Mouse (Mus musculus): ENCODE measurements at regions not wholly inside any gene's neighbourhood (a gene's known extent, or its start where the extent isn't known, plus 50 kb on each side); places are given as distances from the start of the nearest gene placed in this dataset.

DNA sequence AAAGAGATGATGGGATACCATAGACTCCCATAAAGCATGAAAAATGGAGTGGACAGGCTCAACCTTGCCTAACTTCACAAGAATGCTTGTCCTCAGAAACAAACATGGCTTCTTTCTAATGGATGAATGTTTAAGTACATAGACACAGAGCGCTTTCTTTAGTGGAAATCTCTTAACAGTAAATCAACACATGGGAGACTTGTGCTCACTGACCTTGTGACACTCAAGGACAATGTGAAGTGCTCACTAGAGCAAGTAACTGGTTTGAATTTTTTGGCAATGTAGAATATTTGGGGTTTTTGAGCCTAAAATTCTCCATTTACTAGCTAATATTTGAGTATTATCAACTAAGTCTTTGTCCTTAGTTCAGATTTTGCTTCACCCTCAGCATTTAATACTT, 88.0 kb downstream of the Tent5c start:
- Histone ChIP-seq H3K9ac (ENCODE audit: low read length) (no peak overlapping the region), H3K36me3 (ENCODE audit: control insufficient read depth, insufficient read depth, low read length) (no peaks in the 10 kb centered on the region), H3K4me2 (ENCODE audit: low read length) (no peak overlapping the region), H3K4me3 (ENCODE audit: low read depth, low read length) (no peak overlapping the region), H3K27ac (ENCODE audit: low read depth, low read length) (no peak overlapping the region), H3K4me1 (ENCODE audit: control insufficient read depth, insufficient read depth, low read length) (no peaks in the 10 kb centered on the region), H3K9me3 (replicated peaks; ENCODE audit: control insufficient read depth, low read length) (no peaks in the 10 kb centered on the region), H3K27me3 (replicated peaks; ENCODE audit: control insufficient read depth, insufficient read depth, low read length) (no peaks in the 10 kb centered on the region)
- ATAC-seq, result no peak
- no peak for DNase-seq (ENCODE audit: low spot score)
- WGBS, result 97% methylated on average over 1 of the region's 1 CpGs

DNA sequence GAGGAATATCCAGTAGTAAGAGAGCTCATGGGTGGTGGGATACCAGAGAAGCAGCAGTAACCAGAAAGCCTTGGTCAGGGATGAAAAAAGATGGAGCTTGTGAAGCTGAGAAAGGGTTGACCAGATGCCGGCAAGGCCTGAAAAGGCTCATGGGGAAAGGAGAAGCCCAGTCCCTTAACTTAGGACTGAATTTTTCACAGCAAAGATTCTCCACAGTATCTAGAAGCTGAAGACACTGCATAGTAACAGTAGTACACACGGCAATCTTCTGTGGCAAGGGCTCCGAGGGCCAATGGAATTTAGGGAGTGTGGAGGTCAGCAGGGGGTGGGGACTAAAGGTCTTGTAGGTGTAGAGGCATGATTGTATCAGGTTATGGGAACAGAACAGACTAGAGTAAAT, 91.6 kb downstream of the Tent5c start:
- Histone ChIP-seq H3K4me3 (ENCODE audit: low read depth, low read length) (no peak overlapping the region), H3K9me3 (replicated peaks; ENCODE audit: control insufficient read depth, low read length) (no peaks in the 10 kb centered on the region), H3K27me3 (replicated peaks; ENCODE audit: control insufficient read depth, insufficient read depth, low read length) (no peaks in the 10 kb centered on the region), H3K4me1 (ENCODE audit: control insufficient read depth, insufficient read depth, low read length) (no peaks in the 10 kb centered on the region), H3K9ac (ENCODE audit: low read length) (no peak overlapping the region), H3K4me2 (ENCODE audit: low read length) (no peak overlapping the region), H3K27ac (ENCODE audit: low read depth, low read length) (no peak overlapping the region), H3K36me3 (ENCODE audit: control insufficient read depth, insufficient read depth, low read length) (no peaks in the 10 kb centered on the region)
- WGBS, result 84% methylated on average over 3 of the region's 3 CpGs
- no peak for ATAC-seq
- no peak for DNase-seq (ENCODE audit: low spot score)

DNA sequence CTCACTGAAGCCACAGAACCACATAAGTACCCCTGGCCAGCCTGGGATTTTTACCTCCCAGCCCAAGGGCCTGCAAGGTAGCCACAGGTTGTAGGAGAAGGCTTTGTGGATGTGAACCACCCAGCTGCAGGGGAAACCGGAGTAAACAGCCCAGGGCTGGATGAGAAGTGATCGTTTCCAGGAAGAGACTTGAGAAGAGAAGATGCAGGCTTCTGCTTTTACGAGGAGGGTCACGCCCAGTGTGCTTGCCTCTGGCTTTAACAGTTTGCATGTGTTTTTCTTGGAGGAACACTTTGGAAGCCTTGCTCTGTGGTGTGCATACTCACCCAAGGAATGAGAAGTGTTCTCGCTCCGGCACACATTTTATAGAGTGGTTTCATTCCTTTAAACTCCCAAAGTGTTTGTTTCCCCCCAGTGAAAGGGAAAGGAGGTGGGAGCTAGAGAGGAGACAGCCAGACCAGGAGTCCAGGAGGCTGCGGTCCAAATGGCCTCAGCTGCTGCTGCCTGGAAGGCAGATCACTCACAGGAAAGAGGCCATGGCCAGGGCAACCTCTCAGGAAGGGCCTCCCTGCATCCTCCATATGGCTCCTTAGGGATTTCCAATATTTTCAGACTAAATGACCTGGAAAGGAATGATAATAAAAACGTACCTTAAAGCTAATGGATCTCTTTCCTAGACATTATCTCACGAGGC, 94.1 kb downstream of the Tent5c start:
- Histone ChIP-seq H3K4me3 (ENCODE audit: low read depth, low read length) (no peak overlapping the region), H3K4me2 (ENCODE audit: low read length) (no peak overlapping the region), H3K27ac (ENCODE audit: low read depth, low read length) (no peak overlapping the region), H3K36me3 (ENCODE audit: control insufficient read depth, insufficient read depth, low read length) (no peaks in the 10 kb centered on the region), H3K9ac (ENCODE audit: low read length) (no peak overlapping the region), H3K27me3 (replicated peaks; ENCODE audit: control insufficient read depth, insufficient read depth, low read length) (no peaks in the 10 kb centered on the region), H3K9me3 (replicated peaks; ENCODE audit: control insufficient read depth, low read length) (no peaks in the 10 kb centered on the region), H3K4me1 (ENCODE audit: control insufficient read depth, insufficient read depth, low read length) (no peaks in the 10 kb centered on the region)
- DNase-seq (ENCODE audit: low spot score) (no peak), ATAC-seq (no peak)
- 84% methylated on average over 9 of the region's 9 CpGs for WGBS

DNA sequence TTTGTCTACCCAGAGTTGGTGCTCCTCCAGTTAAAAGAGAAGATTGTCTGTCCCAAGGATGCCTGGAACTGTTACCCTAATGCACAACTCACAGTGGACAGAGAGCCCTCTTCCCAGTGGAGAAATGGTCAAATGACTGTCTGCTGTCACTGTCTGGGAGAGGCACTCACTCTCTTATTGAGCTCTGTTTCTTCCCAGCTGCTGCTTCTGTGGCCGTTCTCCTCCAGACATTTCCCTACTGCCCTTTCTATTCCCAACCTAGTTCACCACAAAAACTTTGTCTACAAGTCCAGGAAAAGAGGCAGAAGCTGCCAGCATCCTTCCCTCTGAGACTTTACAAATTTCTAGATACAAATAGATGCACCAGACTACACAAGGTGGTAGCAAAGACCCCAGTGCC, 95.2 kb downstream of the Tent5c start:
- H3K9me3 ChIP-seq (replicated peaks; ENCODE audit: control insufficient read depth, low read length), result no peaks in the 10 kb centered on the region
- ATAC-seq, result no peak
- DNase-seq (ENCODE audit: low spot score), result no peak
- H3K9ac ChIP-seq (ENCODE audit: low read length), result no peak overlapping the region
- no peak overlapping the region for H3K27ac ChIP-seq (ENCODE audit: low read depth, low read length)
- no peaks in the 10 kb centered on the region for H3K4me1 ChIP-seq (ENCODE audit: control insufficient read depth, insufficient read depth, low read length)
- H3K4me2 ChIP-seq (ENCODE audit: low read length), result no peak overlapping the region
- no peaks in the 10 kb centered on the region for H3K27me3 ChIP-seq (replicated peaks; ENCODE audit: control insufficient read depth, insufficient read depth, low read length)
- 87% methylated on average over 1 of the region's 1 CpGs for WGBS
- no peaks in the 10 kb centered on the region for H3K36me3 ChIP-seq (ENCODE audit: control insufficient read depth, insufficient read depth, low read length)
- H3K4me3 ChIP-seq (ENCODE audit: low read depth, low read length), result no peak overlapping the region

DNA sequence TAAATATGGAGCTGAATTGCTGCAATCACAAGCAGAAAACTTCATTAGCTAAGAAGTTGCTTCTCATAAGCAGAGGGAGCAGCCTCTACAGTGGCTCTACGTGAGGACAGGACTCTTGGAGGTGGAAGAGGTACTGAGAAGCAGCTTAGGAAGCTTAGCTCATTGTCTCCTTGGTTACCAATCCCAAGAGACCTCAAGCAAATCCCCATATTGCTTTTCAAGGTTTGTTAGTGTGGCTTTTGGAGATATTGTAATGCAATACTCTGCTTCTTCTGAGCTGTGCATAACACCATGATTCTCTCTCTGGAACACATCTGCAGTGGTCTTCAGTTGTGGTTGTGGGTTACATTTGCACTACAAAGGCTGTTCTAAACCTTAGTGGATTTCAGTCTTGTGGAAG, 106.9 kb downstream of the Tent5c start:
- no peaks in the 10 kb centered on the region for H3K4me1 ChIP-seq (ENCODE audit: control insufficient read depth, insufficient read depth, low read length)
- ATAC-seq (no peak), DNase-seq (ENCODE audit: low spot score) (no peak)
- no peak overlapping the region for H3K9ac ChIP-seq (ENCODE audit: low read length)
- no peak overlapping the region for H3K27ac ChIP-seq (ENCODE audit: low read depth, low read length)
- H3K9me3 ChIP-seq (replicated peaks; ENCODE audit: control insufficient read depth, low read length), result no peaks in the 10 kb centered on the region
- H3K27me3 ChIP-seq (replicated peaks; ENCODE audit: control insufficient read depth, insufficient read depth, low read length), result no peaks in the 10 kb centered on the region
- H3K4me3 ChIP-seq (ENCODE audit: low read depth, low read length), result no peak overlapping the region
- no peak overlapping the region for H3K4me2 ChIP-seq (ENCODE audit: low read length)
- H3K36me3 ChIP-seq (ENCODE audit: control insufficient read depth, insufficient read depth, low read length), result no peaks in the 10 kb centered on the region
- WGBS, result 64% methylated on average over 1 of the region's 1 CpGs

DNA sequence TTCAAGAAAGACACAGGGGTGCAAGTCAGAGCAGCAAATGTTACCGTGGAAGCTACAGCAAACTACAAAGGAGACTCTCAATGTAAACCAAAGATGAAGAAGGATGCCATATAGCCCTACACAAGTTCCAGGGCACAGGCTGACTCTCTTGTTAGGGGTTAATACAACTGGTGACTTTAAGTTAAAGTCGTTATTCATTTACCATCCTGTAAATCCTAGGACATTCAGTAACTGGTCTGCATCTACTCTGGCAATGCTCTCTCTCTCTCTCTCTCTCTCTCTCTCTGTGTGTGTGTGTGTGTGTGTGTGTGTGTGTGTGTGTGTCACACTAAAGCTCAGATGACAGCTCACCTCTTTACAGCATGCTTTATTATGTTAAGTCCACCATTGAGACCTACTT, 107.8 kb downstream of the Tent5c start:
- no peak overlapping the region for H3K27ac ChIP-seq (ENCODE audit: low read depth, low read length)
- 84% methylated on average over 2 of the region's 2 CpGs for WGBS
- H3K4me2 ChIP-seq (ENCODE audit: low read length), result no peak overlapping the region
- no peaks in the 10 kb centered on the region for H3K27me3 ChIP-seq (replicated peaks; ENCODE audit: control insufficient read depth, insufficient read depth, low read length)
- H3K4me1 ChIP-seq (ENCODE audit: control insufficient read depth, insufficient read depth, low read length), result no peaks in the 10 kb centered on the region
- no peaks in the 10 kb centered on the region for H3K9me3 ChIP-seq (replicated peaks; ENCODE audit: control insufficient read depth, low read length)
- no peak overlapping the region for H3K9ac ChIP-seq (ENCODE audit: low read length)
- H3K4me3 ChIP-seq (ENCODE audit: low read depth, low read length), result no peak overlapping the region
- H3K36me3 ChIP-seq (ENCODE audit: control insufficient read depth, insufficient read depth, low read length), result no peaks in the 10 kb centered on the region
- ATAC-seq (no peak), DNase-seq (ENCODE audit: low spot score) (no peak)

DNA sequence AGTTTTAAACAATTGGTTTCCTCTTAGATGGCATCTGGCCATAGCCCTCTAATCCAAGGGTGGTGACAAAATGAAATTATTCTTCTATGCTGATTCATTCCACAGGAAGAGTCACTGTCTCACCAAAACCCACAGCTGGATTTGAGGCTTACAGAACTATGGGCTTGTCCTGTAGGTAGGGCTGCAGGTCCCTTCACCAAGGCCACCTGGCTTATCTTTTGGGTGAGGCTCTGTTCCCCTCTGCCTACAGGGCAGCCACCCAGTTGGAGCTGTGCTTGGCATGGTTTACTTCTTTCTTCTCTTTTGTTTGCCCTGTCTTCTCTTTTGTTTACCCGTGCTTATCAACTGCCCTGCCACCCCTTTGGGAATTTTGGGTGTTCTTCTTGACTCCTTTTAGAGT, 113.0 kb downstream of the Tent5c start:
- Histone ChIP-seq H3K9ac (ENCODE audit: low read length) (no peak overlapping the region), H3K4me2 (ENCODE audit: low read length) (no peak overlapping the region), H3K9me3 (replicated peaks; ENCODE audit: control insufficient read depth, low read length) (no peaks in the 10 kb centered on the region), H3K4me3 (ENCODE audit: low read depth, low read length) (no peak overlapping the region), H3K36me3 (ENCODE audit: control insufficient read depth, insufficient read depth, low read length) (no peaks in the 10 kb centered on the region), H3K27ac (ENCODE audit: low read depth, low read length) (no peak overlapping the region), H3K4me1 (ENCODE audit: control insufficient read depth, insufficient read depth, low read length) (no peaks in the 10 kb centered on the region), H3K27me3 (replicated peaks; ENCODE audit: control insufficient read depth, insufficient read depth, low read length) (no peaks in the 10 kb centered on the region)
- DNase-seq (ENCODE audit: low spot score), result no peak
- ATAC-seq, result no peak
- WGBS, result 71% methylated on average over 1 of the region's 1 CpGs

DNA sequence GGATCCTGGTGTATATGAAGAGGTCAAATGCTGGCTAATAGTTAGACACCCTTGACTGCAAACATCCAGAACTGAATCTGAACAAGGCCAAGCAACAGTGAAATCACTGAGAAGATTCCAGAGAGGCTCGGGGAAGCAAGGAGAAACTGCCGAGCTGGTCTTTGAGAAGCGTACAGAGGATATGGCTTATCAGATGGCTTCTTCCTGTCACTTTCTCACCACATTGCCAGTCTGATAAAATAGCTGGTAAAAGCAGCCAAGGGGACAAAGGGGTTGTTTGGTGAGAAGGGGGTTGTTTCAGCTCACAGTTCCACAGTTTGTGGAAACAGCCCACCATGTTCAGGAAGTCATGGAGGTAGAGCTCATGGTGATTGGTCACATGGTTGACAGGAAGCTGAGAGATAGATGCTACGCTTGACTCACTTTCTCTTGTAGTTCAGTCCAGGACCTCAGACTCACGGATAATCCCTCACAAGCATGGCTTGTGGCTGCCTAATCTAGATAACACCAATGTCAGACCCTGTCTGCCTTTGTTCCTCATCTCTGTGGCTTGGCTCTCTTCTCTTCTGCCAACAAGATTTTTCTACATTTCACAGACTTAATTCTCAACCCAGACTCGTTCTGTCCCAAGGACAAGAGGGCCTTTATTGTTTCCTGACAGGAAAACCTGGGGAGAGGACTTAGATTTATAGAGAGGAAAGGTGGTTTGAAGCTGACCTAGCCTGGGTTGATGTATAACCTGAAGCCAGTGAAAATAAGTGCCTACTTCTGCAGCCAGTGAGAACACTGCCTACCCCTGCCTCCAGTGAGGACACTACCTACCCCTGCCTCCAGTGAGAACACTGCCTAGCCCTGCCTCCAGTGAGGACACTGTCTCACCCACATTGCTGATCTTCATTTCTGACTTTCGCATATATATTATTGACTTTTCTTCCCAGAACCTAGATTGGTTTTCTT, 122.0 kb downstream of the Tent5c start:
- Histone ChIP-seq H3K4me2 (ENCODE audit: low read length) (no peak overlapping the region), H3K4me1 (ENCODE audit: control insufficient read depth, insufficient read depth, low read length) (no peaks in the 10 kb centered on the region), H3K27ac (ENCODE audit: low read depth, low read length) (no peak overlapping the region), H3K9me3 (replicated peaks; ENCODE audit: control insufficient read depth, low read length) (no peaks in the 10 kb centered on the region), H3K9ac (ENCODE audit: low read length) (no peak overlapping the region), H3K4me3 (ENCODE audit: low read depth, low read length) (no peak overlapping the region), H3K36me3 (ENCODE audit: control insufficient read depth, insufficient read depth, low read length) (no peaks in the 10 kb centered on the region), H3K27me3 (replicated peaks; ENCODE audit: control insufficient read depth, insufficient read depth, low read length) (no peaks in the 10 kb centered on the region)
- WGBS, result 81% methylated on average over 7 of the region's 7 CpGs
- DNase-seq (ENCODE audit: low spot score) (no peak), ATAC-seq (no peak)

DNA sequence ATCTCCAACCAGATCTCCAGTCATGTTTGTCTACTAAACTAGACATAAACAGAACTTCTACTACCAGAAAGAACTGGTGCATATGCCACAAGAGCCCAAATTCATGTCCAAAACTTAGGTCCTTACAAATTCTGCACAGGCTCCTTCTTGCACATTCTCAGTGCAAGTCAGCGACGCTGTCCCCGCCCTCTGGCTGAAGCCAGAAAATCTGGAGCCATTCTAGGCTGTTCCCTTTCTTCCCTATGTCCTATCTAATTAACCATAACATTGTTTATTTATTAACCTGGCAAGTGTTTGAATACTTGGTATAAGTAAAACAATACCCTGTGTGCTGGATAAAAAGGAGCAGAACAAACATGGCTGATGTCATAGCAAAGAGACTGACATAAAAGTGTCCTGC, 122.7 kb downstream of the Tent5c start:
- Histone ChIP-seq H3K4me3 (ENCODE audit: low read depth, low read length) (no peak overlapping the region), H3K4me1 (ENCODE audit: control insufficient read depth, insufficient read depth, low read length) (no peaks in the 10 kb centered on the region), H3K4me2 (ENCODE audit: low read length) (no peak overlapping the region), H3K9ac (ENCODE audit: low read length) (no peak overlapping the region), H3K27me3 (replicated peaks; ENCODE audit: control insufficient read depth, insufficient read depth, low read length) (no peaks in the 10 kb centered on the region), H3K36me3 (ENCODE audit: control insufficient read depth, insufficient read depth, low read length) (no peaks in the 10 kb centered on the region), H3K27ac (ENCODE audit: low read depth, low read length) (no peak overlapping the region), H3K9me3 (replicated peaks; ENCODE audit: control insufficient read depth, low read length) (no peaks in the 10 kb centered on the region)
- 89% methylated on average over 3 of the region's 3 CpGs for WGBS
- ATAC-seq (no peak), DNase-seq (ENCODE audit: low spot score) (no peak)
